Mouse (Mus musculus) lung, embryonic 16.5 days (tissue): ENCODE data around the gene Phlpp1. TPM values are rescaled to one million over a fixed set of nuclear protein-coding genes. Genes with fewer than 3 reads are reported as not detected.

ENCODE experiments used
- ATAC-seq: fragments of 200-750 bp; cut with Nextera tagmentation; 2 replicates; pipeline ENCODE4 v1.8.0; 2017; ENCODE audit warnings: low read depth, mild to moderate bottlenecking, moderate library complexity
- H3K27ac ChIP-seq: fragments of 300-500 bp; sonication (generic); 2 replicates; pipeline ENCODE4 v1.5.1; 2014; ENCODE audit warnings: mild to moderate bottlenecking, control low read depth, low read length
- H3K27me3 ChIP-seq: fragments of 300-500 bp; sonication (generic); 2 replicates; pipeline ENCODE4 v1.6.1; 2014; ENCODE audit warnings: low read depth, low read length, mixed read lengths; ENCODE audit not compliant: control insufficient read depth, insufficient read depth
- H3K36me3 ChIP-seq: fragments of 300-500 bp; sonication (generic); 2 replicates; pipeline ENCODE4 v1.6.1; 2014; ENCODE audit warnings: low read length; ENCODE audit not compliant: control insufficient read depth, insufficient read depth
- H3K4me1 ChIP-seq: fragments of 300-500 bp; sonication (generic); replicated peaks from 2 replicates; pipeline ENCODE4 v1.6.1; 2014; ENCODE audit warnings: low read length, mixed read lengths; ENCODE audit not compliant: control insufficient read depth, insufficient read depth
- H3K4me2 ChIP-seq: fragments of 300-500 bp; sonication (generic); 2 replicates; pipeline ENCODE4 v1.6.1; 2014; ENCODE audit warnings: low read depth, low read length, control low read depth
- H3K4me3 ChIP-seq: fragments of 300-500 bp; sonication (generic); 2 replicates; pipeline ENCODE4 v1.5.1; 2014; ENCODE audit warnings: mild to moderate bottlenecking, low read length, control low read depth
- H3K9ac ChIP-seq: fragments of 300-500 bp; sonication (generic); 2 replicates; pipeline ENCODE4 v1.6.1; 2014; ENCODE audit warnings: low read length, control low read depth
- H3K9me3 ChIP-seq: fragments of 300-500 bp; sonication (generic); 2 replicates; pipeline ENCODE4 v1.6.1; 2016; ENCODE audit warnings: low read length; ENCODE audit not compliant: control insufficient read depth
- WGBS: fragments of 180-500 bp; shearing (Covaris S2); extraction: QIAGEN DNeasy Blood & Tissue Kit; methylation state at CpG from one replicate; pipeline ENCODE4 v1.1.7; 2014; 5-methylcytosine and 5-hydroxymethylcytosine counted together
- polyA plus RNA-seq: library from polyadenylated mRNA; unstranded; fragments of >200 nt; fragmentation: Nextera tagmentation; extraction: Ambion mirVana; gene quantifications from 2 replicates; pipeline ENCODE4 v1.2.1, GENCODE M21; 2015

Phlpp1 gene
- polyA plus RNA-seq, 1 experiment from 2014 or later: 2.6 TPM

GRCm38 (mm10) chr1:106321432-106322126, 150.0 kb downstream of the Phlpp1 start:
- peaks cover 2% of the 10 kb centered on the region; the same call in 1 of the 2 replicates for H3K4me1 ChIP-seq
- no peak overlapping the region for H3K27ac ChIP-seq
- ATAC-seq: no peak
- no peaks in the 10 kb centered on the region for H3K27me3 ChIP-seq
- no peaks in the 10 kb centered on the region for H3K9me3 ChIP-seq
- WGBS: 83% methylated on average over 8 of the region's 8 CpGs
- H3K36me3 ChIP-seq: no peaks in the 10 kb centered on the region
- H3K4me3 ChIP-seq: no peak overlapping the region
- no peak overlapping the region for H3K9ac ChIP-seq
- H3K4me2 ChIP-seq: no peak overlapping the region

GRCm38 (mm10) chr1:106326691-106327090, 155.1 kb downstream of the Phlpp1 start:
- no peak for ATAC-seq
- Histone ChIP-seq H3K36me3 (no peaks in the 10 kb centered on the region), H3K27ac (no peak overlapping the region), H3K4me3 (no peak overlapping the region), H3K9ac (no peak overlapping the region), H3K4me2 (no peak overlapping the region), H3K4me1 (no peaks in the 10 kb centered on the region), H3K27me3 (no peaks in the 10 kb centered on the region), H3K9me3 (no peaks in the 10 kb centered on the region)
- WGBS: 53% methylated on average over 2 of the region's 2 CpGs

DNA sequence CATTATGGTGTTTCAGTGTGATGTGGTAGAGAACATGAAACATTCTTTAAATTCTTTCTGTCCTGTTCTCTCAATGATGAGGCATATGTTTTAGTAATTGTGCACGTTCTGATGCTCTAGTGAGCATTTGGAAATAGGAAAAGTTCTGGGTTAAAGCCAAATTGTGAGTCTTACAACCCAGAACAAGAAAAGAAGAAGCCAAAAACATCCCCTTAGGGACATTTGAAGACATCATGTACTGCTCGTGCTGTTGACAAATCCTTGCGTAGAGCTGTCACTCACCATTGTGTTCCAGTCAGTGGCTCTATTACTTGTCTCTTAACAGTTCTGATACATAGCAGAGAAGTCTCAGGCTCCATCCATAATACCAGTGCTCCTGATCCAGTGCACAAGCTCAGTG, 170.5 kb downstream of the Phlpp1 start:
- Histone ChIP-seq H3K27ac (no peak overlapping the region), H3K9ac (no peak overlapping the region), H3K27me3 (no peaks in the 10 kb centered on the region), H3K9me3 (no peaks in the 10 kb centered on the region; the same call in 1 of the 2 replicates), H3K36me3 (peaks cover 9% of the 10 kb centered on the region; the same call in 1 of the 2 replicates), H3K4me3 (no peak overlapping the region), H3K4me2 (no peak overlapping the region), H3K4me1 (no peaks in the 10 kb centered on the region)
- 72% methylated on average over 3 of the region's 3 CpGs for WGBS
- no peak for ATAC-seq

- Histone ChIP-seq H3K4me1 (no peaks in the 10 kb centered on the region), H3K36me3 (peaks cover 5% of the 10 kb centered on the region; the same call in 1 of the 2 replicates), H3K4me2 (no peak overlapping the region), H3K9me3 (no peaks in the 10 kb centered on the region; the same call in 1 of the 2 replicates), H3K4me3 (no peak overlapping the region), H3K9ac (no peak overlapping the region), H3K27me3 (no peaks in the 10 kb centered on the region), H3K27ac (no peak overlapping the region)
- no peak for ATAC-seq
- WGBS: 87% methylated on average over 2 of the region's 2 CpGs
These were observed 173.7 kb downstream of the Phlpp1 start for GRCm38 (mm10) chr1:106345265-106345664.

DNA sequence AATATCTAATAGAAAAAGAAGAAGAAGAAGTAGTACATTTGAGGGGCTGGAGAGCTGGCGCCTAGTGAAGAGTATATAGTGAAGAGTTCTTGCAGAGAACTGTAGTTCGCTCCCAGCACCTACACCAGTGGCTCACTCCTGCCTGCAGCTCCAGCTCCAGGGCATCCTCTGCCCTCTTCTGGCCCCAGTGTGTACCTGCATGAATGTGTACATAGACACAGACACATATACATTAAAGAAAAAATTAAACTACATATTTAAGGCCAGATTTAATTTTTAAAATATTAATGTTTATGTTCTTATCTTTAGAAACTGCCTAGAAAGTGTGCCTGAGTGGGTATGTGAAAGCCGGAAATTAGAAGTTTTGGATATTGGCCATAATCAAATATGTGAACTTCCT, 175.2 kb downstream of the Phlpp1 start:
- no peak overlapping the region for H3K4me3 ChIP-seq
- peaks cover 8% of the 10 kb centered on the region for H3K36me3 ChIP-seq
- H3K27ac ChIP-seq: no peak overlapping the region
- no peak overlapping the region for H3K4me2 ChIP-seq
- no peaks in the 10 kb centered on the region; the same call in 1 of the 2 replicates for H3K9me3 ChIP-seq
- WGBS: 95% methylated on average over 3 of the region's 3 CpGs
- H3K4me1 ChIP-seq: no peaks in the 10 kb centered on the region
- H3K27me3 ChIP-seq: no peaks in the 10 kb centered on the region
- ATAC-seq: no peak
- H3K9ac ChIP-seq: no peak overlapping the region

GRCm38 (mm10) chr1:106349116-106349515, 177.6 kb downstream of the Phlpp1 start:
- Histone ChIP-seq H3K4me3 (no peak overlapping the region), H3K9me3 (no peaks in the 10 kb centered on the region; the same call in 1 of the 2 replicates), H3K27me3 (no peaks in the 10 kb centered on the region), H3K4me2 (no peak overlapping the region), H3K4me1 (no peaks in the 10 kb centered on the region), H3K27ac (no peak overlapping the region), H3K36me3 (peaks cover 5% of the 10 kb centered on the region), H3K9ac (no peak overlapping the region)
- 92% methylated on average over 3 of the region's 3 CpGs for WGBS
- no peak for ATAC-seq

DNA sequence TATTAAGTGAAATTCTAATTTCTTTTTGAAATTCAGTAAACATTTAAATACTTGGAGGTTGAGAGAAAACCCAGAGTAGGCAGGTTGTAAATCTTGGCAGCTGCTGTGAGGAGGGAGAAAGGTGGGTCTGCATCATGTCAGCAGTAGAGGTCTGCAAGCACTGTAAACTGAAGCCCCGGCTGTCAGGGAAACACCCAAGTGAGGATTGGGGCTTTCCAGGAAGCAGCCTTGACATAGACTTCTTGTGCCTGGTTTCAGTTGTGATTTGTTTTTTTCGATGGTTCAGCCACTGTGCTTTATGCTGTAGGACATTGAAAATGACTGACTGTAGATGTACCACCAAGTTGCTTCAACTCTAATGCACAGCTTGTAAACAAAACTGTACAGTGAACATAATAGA, 180.0 kb downstream of the Phlpp1 start:
- Histone ChIP-seq H3K9ac (no peak overlapping the region), H3K27me3 (no peaks in the 10 kb centered on the region), H3K27ac (no peak overlapping the region), H3K4me2 (no peak overlapping the region), H3K36me3 (peaks cover 5% of the 10 kb centered on the region), H3K4me1 (no peaks in the 10 kb centered on the region), H3K9me3 (no peaks in the 10 kb centered on the region; the same call in 1 of the 2 replicates), H3K4me3 (no peak overlapping the region)
- no peak for ATAC-seq
- WGBS: 66% methylated on average over 2 of the region's 2 CpGs

GRCm38 (mm10) chr1:106352801-106353511, 181.4 kb downstream of the Phlpp1 start:
- no peak overlapping the region for H3K4me3 ChIP-seq
- WGBS: 74% methylated on average over 2 of the region's 2 CpGs
- ATAC-seq: no peak
- no peaks in the 10 kb centered on the region for H3K4me1 ChIP-seq
- H3K27ac ChIP-seq: no peak overlapping the region
- no peaks in the 10 kb centered on the region for H3K9me3 ChIP-seq
- no peak overlapping the region for H3K9ac ChIP-seq
- no peak overlapping the region for H3K4me2 ChIP-seq
- no peaks in the 10 kb centered on the region for H3K27me3 ChIP-seq
- H3K36me3 ChIP-seq: peaks cover 3% of the 10 kb centered on the region

- H3K9ac ChIP-seq: no peak overlapping the region
- H3K27me3 ChIP-seq: no peaks in the 10 kb centered on the region
- no peak for ATAC-seq
- H3K4me1 ChIP-seq: no peaks in the 10 kb centered on the region
- H3K27ac ChIP-seq: no peak overlapping the region
- H3K36me3 ChIP-seq: peaks cover 3% of the 10 kb centered on the region
- H3K4me2 ChIP-seq: no peak overlapping the region
- no peaks in the 10 kb centered on the region for H3K9me3 ChIP-seq
- no peak overlapping the region for H3K4me3 ChIP-seq
- WGBS: 90% methylated on average over 4 of the region's 4 CpGs
These were observed 182.4 kb downstream of the Phlpp1 start for GRCm38 (mm10) chr1:106353993-106354392.
